Mouse (Mus musculus) heart, adult 2 months (tissue): ENCODE measurements around the gene Castor1. TPM values are rescaled to one million over a fixed set of nuclear protein-coding genes. Genes with fewer than 3 reads are reported as not detected.
A peak's percentile ranks its signal among the peaks of the same experiment; 100 is the strongest.
"Not testable (repeated sequence)": the region's sequence is repeated elsewhere in the genome, so short reads cannot be mapped to it uniquely, and the experiment has no call there.

ENCODE experiments used
- DNase-seq, 2 experiments: peaks; one replicate each; pipeline ENCODE4 v3.0.0; 2021
- H3K27ac ChIP-seq: fragments of 200-600 bp; 2 replicates; pipeline ENCODE4 v1.8.1; 2022
- H3K27me3 ChIP-seq: fragments of 200-500 bp; 2 replicates; pipeline ENCODE4 v1.6.1; 2012; ENCODE audit warnings: mild to moderate bottlenecking, low read length, inconsistent platforms, mixed read lengths; ENCODE audit not compliant: control insufficient read depth, insufficient read depth
- H3K36me3 ChIP-seq: fragments of 200-500 bp; 2 replicates; pipeline ENCODE4 v1.6.1; 2012; ENCODE audit warnings: low read length, inconsistent platforms; ENCODE audit not compliant: control insufficient read depth, insufficient read depth
- H3K4me1 ChIP-seq: fragments of 200-500 bp; 2 replicates; pipeline ENCODE4 v1.6.1; 2011; ENCODE audit warnings: low read length; ENCODE audit not compliant: control insufficient read depth, insufficient read depth
- H3K4me3 ChIP-seq: fragments of 200-600 bp; 2 replicates; pipeline ENCODE4 v1.8.1; 2022
- H3K79me2 ChIP-seq: fragments of 200-500 bp; replicated peaks from 2 replicates; pipeline ENCODE4 v1.6.1; 2012; ENCODE audit warnings: mild to moderate bottlenecking, inconsistent platforms, low read length, moderate library complexity, mixed read lengths; ENCODE audit not compliant: control insufficient read depth, insufficient read depth
- H3K9ac ChIP-seq: fragments of 200-500 bp; 2 replicates; pipeline ENCODE4 v1.6.1; 2012; ENCODE audit warnings: low read depth, mild to moderate bottlenecking, control low read depth, inconsistent platforms, low read length, mixed read lengths
- CTCF ChIP-seq: fragments of 200-600 bp; IDR thresholded peaks from 2 replicates; pipeline ENCODE4 v1.8.1; 2022; ENCODE audit warnings: antibody characterized with exemption, mild to moderate bottlenecking, moderate library complexity
- EP300 ChIP-seq: fragments of 200-500 bp; IDR thresholded peaks from 2 replicates; pipeline ENCODE4 v1.6.1; 2011; ENCODE audit warnings: low read depth, low read length, control low read depth; ENCODE audit not compliant: insufficient read depth
- POLR2A ChIP-seq: fragments of 200-500 bp; IDR thresholded peaks from 2 replicates; pipeline ENCODE4 v1.6.1; 2011; ENCODE audit warnings: mild to moderate bottlenecking, low read depth, low read length, control low read depth; ENCODE audit not compliant: insufficient read depth
- WGBS: fragments of 180-500 bp; shearing (Covaris S2); methylation state at CpG from one replicate; pipeline ENCODE4 v1.1.7; 2018; 5-methylcytosine and 5-hydroxymethylcytosine counted together
- intact Hi-C: fragments of 180-260 bp; cut with DNase I; formaldehyde crosslinking; loops from one replicate; pipeline ENCODE4 v1.15.1; 2025
- polyA plus RNA-seq: library from polyadenylated mRNA; depleted of rRNA; stranded (reverse); fragments of >200 nt; gene quantifications from 2 replicates; pipeline ENCODE4 v1.2.3, GENCODE M21; 2012
- total RNA-seq, 2 experiments: library from RNA; stranded (reverse); gene quantifications; 2 replicates each; pipeline ENCODE4 v1.2.3; 2021

Castor1 gene
- total and polyA plus RNA-seq, 3 experiments, result 4.0 to 13.5 (median 5.9) TPM

GRCm38 (mm10) chr11:4184251-4184952 is 33.6 kb upstream of the Castor1 start:
- Histone ChIP-seq H3K27ac (peak overlapping the region; percentile 44), H3K9ac (no peak overlapping the region), H3K27me3 (no peaks in the 10 kb centered on the region), H3K4me1 (peaks cover 16% of the 10 kb centered on the region), H3K4me3 (no peak overlapping the region), H3K36me3 (peaks cover 13% of the 10 kb centered on the region), H3K79me2 (peaks cover 4% of the 10 kb centered on the region; the same call in 1 of the 2 replicates)
- TF ChIP-seq CTCF, result peak; percentile 48
- no peak for TF ChIP-seq POLR2A
- no peak for DNase-seq
- intact Hi-C loops, result loop anchor here (1.0 kb wide), 1 partner anchor 35 kb away; no protein-coding TSS in a partner anchor
- 67% methylated on average over 4 of the region's 4 CpGs for WGBS

- Histone ChIP-seq H3K36me3 (peaks cover 17% of the 10 kb centered on the region), H3K4me1 (peaks cover 23% of the 10 kb centered on the region)
- H3K79me2 ChIP-seq, H3K9ac ChIP-seq, H3K4me3 ChIP-seq, H3K27me3 ChIP-seq, intact Hi-C loops, DNase-seq, H3K27ac ChIP-seq: not testable (repeated sequence)
- WGBS, result 87% methylated on average over 6 of the region's 6 CpGs
These were observed 32.5 kb upstream of the Castor1 start for GRCm38 (mm10) chr11:4185480-4185879.

DNA sequence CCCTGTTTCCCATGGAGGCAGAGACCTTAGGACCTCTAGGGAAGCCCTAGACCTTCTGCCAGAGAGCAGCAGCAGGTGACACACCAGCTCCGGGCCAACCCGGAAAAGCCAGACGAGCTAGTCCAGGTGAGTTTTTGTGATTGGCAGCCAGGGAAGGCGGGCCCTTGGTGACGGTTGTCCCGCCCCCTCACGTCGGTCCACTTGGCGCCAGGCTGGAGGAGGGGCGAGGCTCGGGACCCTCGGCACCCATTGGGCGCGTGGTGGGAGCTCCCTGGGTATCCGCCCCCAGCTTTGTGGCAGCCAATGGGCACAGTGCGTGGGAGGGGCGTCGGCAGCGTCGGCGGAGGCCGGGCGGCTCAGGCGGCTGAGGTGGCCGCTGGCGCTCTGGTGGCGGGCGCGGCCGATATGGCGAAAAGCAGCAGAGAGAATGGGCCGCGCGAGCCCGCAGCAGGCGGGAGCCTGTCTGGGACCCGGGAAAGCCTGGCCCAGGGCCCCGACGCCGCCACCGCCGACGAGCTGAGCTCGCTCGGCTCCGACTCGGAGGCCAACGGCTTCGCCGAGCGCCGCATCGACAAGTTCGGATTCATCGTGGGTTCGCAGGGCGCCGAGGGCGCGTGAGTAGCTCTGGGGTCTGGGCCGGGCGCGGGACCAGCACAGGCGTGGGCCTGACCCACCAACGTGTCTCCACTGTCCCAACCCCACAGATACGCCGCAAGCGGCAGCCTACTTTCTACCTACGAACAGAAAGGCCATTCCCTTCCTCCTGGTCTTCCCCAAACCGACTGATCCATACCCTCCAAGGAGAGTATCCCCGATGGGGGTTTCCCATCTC is 31.3 kb upstream of the Castor1 start, which contains the start of gene Tbc1d10a:
TSS of gene Tbc1d10a (plus strand) at position 304 of the 832 bp plus-strand sequence.
- TF ChIP-seq EP300, result 0 out of 2 replicates have a peak, but pooled peaks have one; percentile 25
- TF ChIP-seq CTCF, result peak; percentile 26; the same call in 1 of the 2 replicates
- peak; percentile 68 for TF ChIP-seq POLR2A
- peak; percentile 97 to 99 for DNase-seq
- Histone ChIP-seq H3K4me3 (peak within 1 kb of the TSS; percentile 94), H3K36me3 (peaks cover 14% of the 10 kb centered on the region), H3K27ac (peak within 1 kb of the TSS; percentile 97), H3K79me2 (peaks cover 6% of the 10 kb centered on the region; the same call in 1 of the 2 replicates), H3K27me3 (no peaks in the 10 kb centered on the region), H3K4me1 (peaks cover 30% of the 10 kb centered on the region), H3K9ac (peak within 1 kb of the TSS; percentile 88)
- intact Hi-C loops, result no loop called here
- under 1% methylated on average over 71 of the region's 71 CpGs for WGBS

DNA sequence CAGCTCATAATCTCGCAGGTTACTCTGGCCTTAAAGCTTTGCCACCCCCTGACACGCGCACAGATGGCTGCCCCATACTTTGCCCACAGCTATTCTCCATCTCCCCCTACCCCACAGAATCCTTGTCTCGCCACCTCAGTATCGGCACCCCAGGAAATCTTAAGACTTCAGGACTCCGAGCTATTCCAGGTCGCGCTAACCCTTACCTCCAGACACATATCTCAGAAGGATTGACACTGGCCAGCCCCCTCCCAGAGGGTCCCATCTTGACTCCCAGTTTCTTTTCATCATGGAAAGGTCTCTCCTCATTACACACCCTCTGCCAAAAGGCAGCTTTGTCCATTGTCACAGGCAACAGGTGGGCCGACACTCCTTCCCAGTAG is 30.7 kb upstream of the Castor1 start:
- H3K36me3 ChIP-seq, result peaks cover 14% of the 10 kb centered on the region
- no peaks in the 10 kb centered on the region for H3K27me3 ChIP-seq
- peaks cover 32% of the 10 kb centered on the region for H3K4me1 ChIP-seq
- intact Hi-C loops, result no loop called here
- 16% methylated on average over 9 of the region's 9 CpGs for WGBS
- H3K4me3 ChIP-seq, result peak overlapping the region; percentile 94
- peak overlapping the region; percentile 88 for H3K9ac ChIP-seq
- DNase-seq, result peak in 1 of 2 experiments; percentile 36
- H3K79me2 ChIP-seq, result peaks cover 6% of the 10 kb centered on the region; the same call in 1 of the 2 replicates
- peak overlapping the region; percentile 97 for H3K27ac ChIP-seq
- TF ChIP-seq CTCF (no peak), EP300 (no peak), POLR2A (no peak)

DNA sequence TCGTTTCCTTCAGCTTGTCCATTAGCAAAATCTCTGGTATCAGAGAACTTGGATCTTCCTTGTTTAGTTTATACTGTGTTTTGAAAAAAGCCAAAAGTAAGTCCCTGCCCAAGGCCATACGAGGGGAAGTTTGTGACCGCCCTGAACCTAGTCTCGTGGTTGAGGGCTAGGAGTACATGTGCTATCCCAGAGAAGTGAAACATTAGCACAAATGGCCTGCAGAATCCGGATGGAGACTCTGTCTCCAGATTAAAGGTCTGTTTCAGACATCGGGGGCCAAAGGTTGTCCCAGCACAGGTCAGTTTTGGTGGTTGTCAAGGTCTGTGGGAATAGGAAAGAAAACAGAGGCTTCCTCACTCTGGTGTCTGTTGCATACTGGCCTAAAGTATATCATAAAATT is 28.8 kb upstream of the Castor1 start:
- DNase-seq, result no peak
- WGBS, result 69% methylated on average over 6 of the region's 6 CpGs
- H3K27ac ChIP-seq, result peak overlapping the region; percentile 34; the same call in 1 of the 2 replicates

DNA sequence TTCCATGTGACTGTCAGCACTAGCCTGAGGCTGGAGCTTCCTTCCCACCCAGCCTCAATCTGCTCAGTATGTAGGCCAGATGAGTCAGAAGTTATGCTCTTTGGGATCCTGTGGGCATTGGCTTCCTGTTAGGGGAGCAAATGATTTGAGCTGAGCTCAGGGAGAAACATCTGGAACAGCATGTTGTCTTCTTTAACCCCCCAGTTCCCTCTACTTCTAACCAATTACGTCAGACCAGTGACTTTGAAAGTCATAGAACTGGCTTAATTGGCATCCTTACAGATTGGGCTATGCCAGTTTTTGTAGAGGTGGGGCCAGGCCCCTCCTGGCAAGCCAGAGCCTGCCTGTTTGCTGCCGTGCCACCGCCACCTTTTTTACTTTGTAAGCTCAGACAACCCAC is 27.3 kb upstream of the Castor1 start:
- DNase-seq, result peak; percentile 33 to 47
- intact Hi-C loops, result no loop called here
- Histone ChIP-seq H3K79me2 (peaks cover 6% of the 10 kb centered on the region; the same call in 1 of the 2 replicates), H3K4me1 (peaks cover 38% of the 10 kb centered on the region), H3K27me3 (no peaks in the 10 kb centered on the region), H3K9ac (no peak overlapping the region), H3K36me3 (peaks cover 18% of the 10 kb centered on the region), H3K4me3 (no peak overlapping the region), H3K27ac (peak overlapping the region; percentile 65)
- TF ChIP-seq CTCF (no peak), EP300 (0 out of 2 replicates have a peak, but pooled peaks have one; percentile 31)
- WGBS, result 43% methylated on average over 3 of the region's 3 CpGs

More for the DNA sequence above, 28.8 kb upstream of the Castor1 start:
- Histone ChIP-seq H3K27me3 (no peaks in the 10 kb centered on the region), H3K4me3 (no peak overlapping the region), H3K9ac (no peak overlapping the region; the same call in 1 of the 2 replicates), H3K36me3 (peaks cover 14% of the 10 kb centered on the region), H3K79me2 (peaks cover 6% of the 10 kb centered on the region; the same call in 1 of the 2 replicates), H3K4me1 (peaks cover 30% of the 10 kb centered on the region)
- intact Hi-C loops, result no loop called here
- TF ChIP-seq POLR2A, result no peak
